Mouse (Mus musculus): ENCODE measurements around the gene Cdkn2b. TPM values are rescaled to one million over a fixed set of nuclear protein-coding genes. Genes with fewer than 3 reads are reported as not detected.

Cdkn2b gene
- polyA plus RNA-seq, 1 experiment, result 24.7 TPM

DNA sequence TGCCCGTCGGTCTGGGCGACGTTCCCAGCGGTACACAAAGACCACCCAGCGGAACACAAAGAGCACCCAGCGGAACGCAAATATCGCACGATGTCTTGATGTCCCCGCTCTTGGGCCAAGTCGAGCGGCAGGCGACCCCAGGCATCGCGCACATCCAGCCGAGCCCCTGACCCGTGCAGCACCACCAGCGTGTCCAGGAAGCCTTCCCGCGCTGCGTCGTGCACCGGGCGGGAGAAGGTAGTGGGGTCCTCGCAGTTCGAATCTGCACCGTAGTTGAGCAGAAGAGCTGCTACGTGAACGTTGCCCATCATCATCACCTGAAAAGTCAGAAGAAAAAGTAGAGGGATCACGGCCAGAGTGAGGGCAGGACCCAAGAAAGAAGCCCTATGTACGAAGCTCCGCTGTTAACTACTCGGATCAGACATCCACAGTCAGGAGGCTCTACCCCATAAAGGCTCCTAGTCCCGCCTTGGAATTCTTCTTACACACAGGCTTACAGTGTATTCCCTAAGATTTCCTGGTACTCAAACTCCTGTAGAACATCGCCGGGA, 34.1 kb downstream of the Cdkn2b start:
- Histone ChIP-seq H3K36me3 (replicated peaks; ENCODE audit: low read length) (peaks cover 15% of the 10 kb centered on the region), H3K4me1 (peaks cover 61% of the 10 kb centered on the region), H3K9me3 (0 out of 2 replicates have a peak, but pooled peaks cover 5% of the 10 kb centered on the region), H3K4me3 (replicated peaks) (peak overlapping the region; percentile 82), H3K27me3 (replicated peaks) (peaks cover 81% of the 10 kb centered on the region)
- no peak for TF ChIP-seq GATA1 (IDR thresholded peaks at IDR 0.05; ENCODE audit: borderline replicate concordance, low read length)

DNA sequence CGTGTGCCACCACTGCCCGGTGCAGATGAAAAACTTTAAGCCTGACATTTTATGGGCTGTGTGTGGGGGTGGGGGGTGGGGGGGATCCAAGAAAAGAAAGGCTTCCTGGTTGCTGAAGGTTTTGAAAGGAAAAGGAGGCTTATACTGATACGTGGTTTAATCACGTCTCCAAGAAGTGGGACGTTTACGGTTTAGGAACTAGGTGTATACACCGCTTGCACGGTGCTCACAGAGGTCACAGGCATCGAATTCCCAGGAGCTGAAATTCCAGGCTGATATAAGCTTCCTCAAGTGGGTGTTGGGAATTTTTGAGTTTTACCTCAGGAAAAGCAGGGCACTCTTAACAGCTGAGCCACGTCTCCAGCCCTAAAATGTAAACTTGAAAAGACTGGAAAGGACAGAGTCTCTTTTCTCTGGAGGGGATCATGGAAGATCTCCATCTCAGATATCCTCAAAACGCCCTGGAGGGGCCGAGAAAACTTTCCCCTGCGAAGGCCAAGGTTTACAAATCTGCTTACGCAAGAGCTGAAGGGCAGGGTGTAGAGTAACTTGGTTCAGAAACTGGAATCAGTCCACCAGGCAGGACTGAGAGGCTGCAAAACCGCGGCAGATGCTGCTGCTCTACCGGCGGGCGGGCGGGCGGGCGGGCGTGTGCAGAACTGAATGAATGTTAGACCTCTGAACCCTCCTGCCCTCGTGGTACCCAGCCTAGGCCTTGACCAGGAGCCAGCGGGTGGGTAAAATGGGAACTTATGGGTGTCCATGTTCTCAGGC, 34.8 kb downstream of the Cdkn2b start:
- H3K9me3 ChIP-seq, result 0 out of 2 replicates have a peak, but pooled peaks cover 5% of the 10 kb centered on the region
- peaks cover 60% of the 10 kb centered on the region for H3K4me1 ChIP-seq
- H3K27me3 ChIP-seq (replicated peaks), result peaks cover 81% of the 10 kb centered on the region
- TF ChIP-seq GATA1 (IDR thresholded peaks at IDR 0.05; ENCODE audit: borderline replicate concordance, low read length) (no peak), FLI1 (IDR thresholded peaks at IDR 0.05; ENCODE audit: low read length) (no peak)
- H3K4me3 ChIP-seq (replicated peaks), result no peak overlapping the region
- peaks cover 15% of the 10 kb centered on the region for H3K36me3 ChIP-seq (replicated peaks; ENCODE audit: low read length)

DNA sequence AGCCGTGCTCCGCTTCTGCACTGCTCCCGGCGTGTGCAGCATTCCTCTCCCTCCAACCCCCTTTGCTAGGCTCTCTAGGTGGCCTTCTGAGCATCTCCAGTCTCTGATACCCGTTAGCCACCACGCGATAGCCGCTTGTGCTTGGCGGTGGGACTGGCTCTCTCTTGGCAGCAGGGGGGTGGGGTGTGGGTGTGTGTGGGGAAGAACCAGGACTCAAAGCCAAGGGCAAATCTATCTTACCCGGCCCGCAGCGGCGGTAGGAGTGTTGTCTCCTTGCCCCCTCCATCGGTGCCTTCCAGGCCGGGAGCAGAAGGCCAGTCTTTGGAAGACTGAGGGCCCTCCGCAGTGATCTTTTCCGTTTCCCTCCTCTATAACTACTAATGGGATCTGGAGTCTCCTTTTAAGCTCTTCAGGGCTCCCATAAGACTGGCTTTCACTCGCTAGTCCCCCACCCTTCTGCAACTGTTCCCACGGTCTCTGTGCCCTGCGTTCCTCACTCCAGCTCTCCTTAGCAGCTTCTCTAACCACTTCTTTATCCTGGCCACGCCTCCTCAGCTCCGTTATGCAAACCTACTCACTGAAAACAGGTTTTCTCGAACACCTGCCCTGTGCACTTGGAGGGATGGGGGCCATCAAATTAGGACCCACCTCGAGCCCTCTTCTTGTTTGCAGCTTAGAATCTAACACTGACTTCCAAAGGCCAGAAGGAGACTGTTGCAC, 35.9 kb downstream of the Cdkn2b start:
- peaks cover 85% of the 10 kb centered on the region for H3K27me3 ChIP-seq (replicated peaks)
- peaks cover 57% of the 10 kb centered on the region for H3K4me1 ChIP-seq
- H3K9me3 ChIP-seq, result 0 out of 2 replicates have a peak, but pooled peaks cover 5% of the 10 kb centered on the region
- peak overlapping the region; percentile 67 for H3K4me3 ChIP-seq (replicated peaks)
- H3K36me3 ChIP-seq (replicated peaks; ENCODE audit: low read length), result peaks cover 15% of the 10 kb centered on the region
- TF ChIP-seq GATA1 (IDR thresholded peaks at IDR 0.05; ENCODE audit: borderline replicate concordance, low read length) (no peak), FLI1 (IDR thresholded peaks at IDR 0.05; ENCODE audit: low read length) (no peak)

DNA sequence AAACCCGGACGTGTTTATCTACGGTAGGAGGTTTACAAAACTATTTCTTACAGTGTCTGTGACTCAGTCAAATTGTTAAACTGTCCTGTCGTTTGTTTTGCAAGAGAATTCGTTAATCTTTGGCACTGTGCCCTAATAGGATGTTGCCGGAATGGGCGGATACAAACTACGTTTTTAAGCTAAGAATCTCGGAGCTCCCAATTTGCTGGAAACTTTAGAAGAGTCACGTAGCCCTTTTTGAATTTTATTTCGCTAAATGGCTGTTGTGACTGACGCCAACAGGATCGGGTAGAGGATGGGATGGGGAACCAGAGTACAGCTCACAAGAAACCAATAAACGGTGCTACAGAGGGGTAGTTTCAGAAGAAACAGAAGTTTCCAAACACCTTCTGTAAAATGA, 36.8 kb downstream of the Cdkn2b start:
- Histone ChIP-seq H3K27me3 (replicated peaks) (peaks cover 79% of the 10 kb centered on the region), H3K4me1 (peaks cover 52% of the 10 kb centered on the region), H3K4me3 (replicated peaks) (peak overlapping the region; percentile 79), H3K36me3 (replicated peaks; ENCODE audit: low read length) (peaks cover 15% of the 10 kb centered on the region), H3K9me3 (0 out of 2 replicates have a peak, but pooled peaks cover 5% of the 10 kb centered on the region)
- no peak for TF ChIP-seq FLI1 (IDR thresholded peaks at IDR 0.05; ENCODE audit: low read length)
- TF ChIP-seq GATA1 (IDR thresholded peaks at IDR 0.05; ENCODE audit: borderline replicate concordance, low read length), result no peak

DNA sequence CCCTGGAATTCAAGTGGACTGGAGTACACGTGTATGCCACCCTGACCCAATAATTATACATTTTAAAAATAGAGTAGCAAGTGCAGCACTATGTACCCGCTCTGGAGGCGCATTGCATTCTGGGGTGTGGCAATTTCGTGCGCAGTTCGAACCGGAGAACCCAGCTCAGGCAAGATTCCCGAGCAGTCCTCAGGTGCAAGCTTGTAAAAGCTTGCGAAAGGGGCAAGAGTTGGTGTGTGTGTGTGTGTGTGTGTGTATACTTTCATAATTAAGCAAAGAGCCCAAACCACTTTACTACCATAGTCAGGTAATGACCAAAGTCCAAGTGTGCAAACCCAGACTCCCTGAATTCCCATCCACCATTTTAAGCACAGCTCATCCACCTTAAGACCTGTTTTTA, 37.3 kb downstream of the Cdkn2b start:
- Histone ChIP-seq H3K4me1 (peaks cover 50% of the 10 kb centered on the region), H3K9me3 (0 out of 2 replicates have a peak, but pooled peaks cover 5% of the 10 kb centered on the region), H3K4me3 (replicated peaks) (peak overlapping the region; percentile 79), H3K36me3 (replicated peaks; ENCODE audit: low read length) (peaks cover 15% of the 10 kb centered on the region), H3K27me3 (replicated peaks) (peaks cover 75% of the 10 kb centered on the region)
- TF ChIP-seq FLI1 (IDR thresholded peaks at IDR 0.05; ENCODE audit: low read length), result no peak
- TF ChIP-seq GATA1 (IDR thresholded peaks at IDR 0.05; ENCODE audit: borderline replicate concordance, low read length), result no peak

DNA sequence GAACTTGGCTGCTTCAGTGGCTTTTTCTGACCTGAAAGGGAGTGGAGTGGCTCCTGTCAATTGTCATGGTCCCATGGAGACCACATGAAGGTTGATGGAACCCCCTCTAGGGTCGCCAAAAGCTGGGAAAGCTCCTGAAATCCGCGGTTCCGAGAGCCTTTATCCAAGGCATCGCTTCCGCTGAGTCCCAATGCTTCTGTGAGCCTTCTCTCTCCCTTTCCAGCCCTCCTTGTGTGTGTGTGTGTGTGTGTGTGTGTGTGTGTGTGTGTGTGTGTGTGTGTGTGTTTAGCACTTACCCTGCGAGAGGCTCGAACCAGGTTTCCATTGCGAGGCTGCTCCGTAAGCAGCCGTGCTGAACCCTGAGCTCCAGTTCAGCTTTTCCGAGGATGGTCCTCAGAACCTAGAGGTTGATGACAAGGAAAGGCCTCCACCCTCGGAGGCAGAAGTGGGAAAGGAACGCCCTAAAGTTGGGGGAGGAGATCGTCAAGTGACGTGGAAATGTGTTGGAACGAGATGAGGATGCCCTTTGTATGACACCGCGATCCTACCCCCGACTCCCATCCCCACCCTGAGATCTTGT, 37.8 kb downstream of the Cdkn2b start:
- no peak for TF ChIP-seq FLI1 (IDR thresholded peaks at IDR 0.05; ENCODE audit: low read length)
- no peak for TF ChIP-seq GATA1 (IDR thresholded peaks at IDR 0.05; ENCODE audit: borderline replicate concordance, low read length)
- 0 out of 2 replicates have a peak, but pooled peaks cover 5% of the 10 kb centered on the region for H3K9me3 ChIP-seq
- peak overlapping the region; percentile 79 for H3K4me3 ChIP-seq (replicated peaks)
- peaks cover 71% of the 10 kb centered on the region for H3K27me3 ChIP-seq (replicated peaks)
- H3K4me1 ChIP-seq, result peaks cover 49% of the 10 kb centered on the region
- peaks cover 15% of the 10 kb centered on the region for H3K36me3 ChIP-seq (replicated peaks; ENCODE audit: low read length)

DNA sequence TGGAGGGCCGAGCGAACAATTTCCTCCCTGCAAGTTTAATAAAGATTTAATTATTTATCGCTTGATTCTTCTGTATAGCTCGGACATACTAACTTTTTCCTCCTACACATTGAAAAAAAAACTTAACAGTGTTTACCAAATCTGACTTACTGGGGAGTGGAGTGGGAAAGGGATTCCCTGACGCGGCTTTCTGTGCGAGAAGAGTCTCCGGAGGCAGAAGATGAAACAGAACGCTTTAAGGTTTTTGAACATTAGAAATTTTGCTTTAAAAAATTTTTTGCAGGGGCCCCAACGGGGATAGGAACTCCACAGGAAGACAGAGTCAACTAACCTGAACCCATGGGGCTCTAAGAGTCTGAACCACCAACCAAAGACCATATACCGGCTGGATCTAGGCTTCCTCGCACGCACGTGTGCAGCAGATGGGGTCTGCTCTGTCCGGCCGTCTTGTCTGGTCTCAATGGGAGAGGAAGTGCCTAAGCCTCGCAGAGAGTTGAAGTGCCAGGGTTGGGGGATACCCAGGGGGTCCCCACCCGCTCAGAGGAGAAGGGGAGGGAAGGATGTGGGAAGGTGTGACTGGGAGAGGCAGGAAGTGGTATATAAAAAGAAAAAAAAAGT, 38.6 kb downstream of the Cdkn2b start:
- Histone ChIP-seq H3K4me1 (peaks cover 46% of the 10 kb centered on the region), H3K27me3 (replicated peaks) (peaks cover 65% of the 10 kb centered on the region), H3K4me3 (replicated peaks) (peak overlapping the region; percentile 65), H3K9me3 (0 out of 2 replicates have a peak, but pooled peaks cover 3% of the 10 kb centered on the region), H3K36me3 (replicated peaks; ENCODE audit: low read length) (peaks cover 15% of the 10 kb centered on the region)
- TF ChIP-seq FLI1 (IDR thresholded peaks at IDR 0.05; ENCODE audit: low read length) (no peak), GATA1 (IDR thresholded peaks at IDR 0.05; ENCODE audit: borderline replicate concordance, low read length) (no peak)

DNA sequence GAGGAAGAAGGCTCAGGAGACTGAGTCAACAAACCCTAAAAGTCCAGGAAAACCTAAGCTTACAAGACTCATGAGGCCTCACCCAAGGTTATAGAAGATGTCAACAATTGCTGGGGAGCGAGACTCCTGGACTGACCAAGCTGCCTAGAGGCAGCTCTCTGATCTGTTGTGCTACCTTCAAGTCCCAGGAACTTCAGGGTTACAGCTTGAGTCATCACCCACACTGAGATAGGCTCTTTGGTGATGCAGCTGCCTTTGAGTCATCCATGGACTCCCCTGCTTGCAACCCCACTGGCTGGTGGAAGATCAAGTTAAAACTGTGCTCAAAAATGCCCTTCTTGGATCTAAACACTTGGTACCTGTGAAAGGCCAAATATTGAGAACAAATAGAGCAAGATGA, 53.1 kb downstream of the Cdkn2b start:
- Histone ChIP-seq H3K9me3 (no peaks in the 10 kb centered on the region), H3K27me3 (replicated peaks) (peaks cover 28% of the 10 kb centered on the region), H3K4me3 (replicated peaks) (no peak overlapping the region), H3K4me1 (peaks cover 20% of the 10 kb centered on the region), H3K36me3 (replicated peaks; ENCODE audit: low read length) (no peaks in the 10 kb centered on the region)
- no peak for TF ChIP-seq GATA1 (IDR thresholded peaks at IDR 0.05; ENCODE audit: borderline replicate concordance, low read length)

Other genes with a start within 250 kb of the Cdkn2b start
- gene Mtap, start 173.9 kb downstream of the Cdkn2b start, polyA plus RNA-seq (2012; ENCODE audit: insufficient read depth, low replicate concordance), result 2.5 TPM in 1 of 2 replicates, not detected in the other
- gene Cdkn2a, start 16.4 kb downstream of the Cdkn2b start, polyA plus RNA-seq (2012; ENCODE audit: insufficient read depth, low replicate concordance), result 232 and 254 TPM in 2 replicates

Data from megakaryocyte, embryonic 14.5 days (primary cell).